Mouse (Mus musculus): ENCODE measurements at regions not wholly inside any gene's neighbourhood (a gene's known extent, or its start where the extent isn't known, plus 50 kb on each side); places are given as distances from the start of the nearest gene placed in this dataset.

DNA sequence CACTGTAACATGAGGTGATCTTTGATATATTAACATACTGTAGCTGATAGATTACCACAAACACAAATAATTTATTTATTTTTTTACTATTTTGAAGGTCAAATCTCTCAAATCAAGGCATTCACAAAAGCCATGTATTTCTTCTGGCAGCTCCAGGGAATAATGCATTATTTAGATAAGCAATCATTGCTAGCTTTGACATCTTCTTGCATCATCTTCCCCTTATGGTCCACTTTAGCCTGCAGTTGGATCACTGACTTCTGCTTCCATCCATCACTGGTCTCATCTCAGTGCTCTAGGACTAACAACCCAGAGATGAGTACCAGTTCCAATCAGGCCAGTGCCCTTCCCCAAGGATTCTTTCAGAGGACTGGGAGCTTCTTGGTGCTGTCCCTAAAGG lies 95.3 kb upstream of the Actbl2 start:
- DNase-seq (ENCODE audit: low spot score): no peak

DNA sequence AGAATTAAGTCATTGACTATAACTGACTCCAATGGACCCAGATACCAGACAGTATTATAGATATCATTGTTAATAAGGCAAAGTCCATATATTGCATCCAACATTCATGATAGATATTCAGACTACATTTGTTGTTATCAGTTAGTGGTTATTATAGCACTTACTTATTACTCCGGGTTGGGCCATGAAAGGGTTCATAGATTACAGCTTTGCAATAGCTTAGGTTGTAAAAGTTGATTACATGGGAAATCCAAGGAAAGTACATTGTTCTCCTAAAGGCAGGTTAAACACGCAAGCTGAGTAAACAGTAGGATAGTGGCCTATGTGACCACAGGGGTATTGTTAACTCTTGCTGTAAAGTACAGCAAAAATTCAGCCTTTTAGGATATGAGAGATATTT lies 89.3 kb upstream of the Actbl2 start:
- DNase-seq (ENCODE audit: low spot score): no peak

DNA sequence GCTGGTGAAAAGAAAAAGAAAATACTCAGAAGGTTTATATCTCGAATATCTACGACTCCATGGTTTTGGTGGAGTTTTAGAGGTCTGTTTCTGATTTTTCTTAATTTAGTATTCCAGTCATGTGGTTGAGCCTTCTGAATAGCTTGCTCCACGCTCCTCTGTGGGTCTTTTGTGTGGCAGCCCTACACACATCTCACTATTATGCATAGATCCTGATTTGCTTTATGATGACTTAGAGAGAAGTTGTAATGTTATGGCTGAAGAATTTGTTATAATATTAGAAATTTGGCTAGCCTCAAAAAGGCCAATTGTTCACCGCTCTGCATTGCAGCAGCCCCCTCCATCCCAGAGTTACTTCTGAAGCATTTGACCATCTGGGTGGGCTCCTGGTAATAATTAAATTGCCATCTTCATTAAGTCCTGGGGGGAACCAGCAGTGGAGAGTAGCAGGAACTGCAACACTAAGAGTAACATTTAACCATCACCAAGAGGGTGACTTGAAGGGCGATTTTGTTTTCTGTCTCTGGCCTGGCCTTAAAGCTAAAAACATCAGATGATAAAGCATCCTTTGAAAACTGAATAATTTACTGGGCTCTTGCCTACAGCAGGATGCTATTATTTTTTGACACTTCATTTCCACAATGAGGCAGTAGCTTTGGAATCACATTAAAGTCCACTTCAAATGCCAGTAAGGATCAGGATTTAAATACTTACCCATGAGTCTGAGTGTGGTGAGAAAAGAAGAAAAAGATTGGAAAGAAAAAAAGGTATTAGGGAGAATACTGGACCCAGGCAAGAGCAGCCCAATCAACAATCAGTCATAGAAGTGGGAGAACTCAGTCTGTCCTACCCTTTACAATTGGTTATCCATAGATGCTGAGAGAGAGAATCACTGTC lies 84.3 kb upstream of the Actbl2 start:
- DNase-seq (ENCODE audit: low spot score): no peak

DNA sequence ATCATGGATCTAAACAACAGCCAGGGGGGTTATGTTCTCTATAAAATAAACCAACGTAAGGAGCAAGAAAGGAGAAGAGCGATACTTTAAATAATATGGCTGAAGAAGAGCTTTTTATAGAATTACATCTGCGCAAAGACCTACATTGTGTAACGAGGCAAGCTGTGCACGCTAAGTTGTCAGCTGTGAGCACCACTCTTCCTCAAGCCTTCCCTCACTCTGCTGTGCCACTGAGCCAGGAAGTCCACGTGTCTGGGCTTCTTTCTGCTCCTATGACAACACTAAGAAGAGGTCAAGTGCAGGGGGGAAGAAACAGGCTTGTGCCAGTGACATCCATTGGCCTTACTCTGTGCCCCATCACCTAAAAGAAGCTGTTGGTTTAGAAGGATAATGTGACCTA lies 75.6 kb upstream of the Actbl2 start:
- DNase-seq (ENCODE audit: low spot score): no peak

DNA sequence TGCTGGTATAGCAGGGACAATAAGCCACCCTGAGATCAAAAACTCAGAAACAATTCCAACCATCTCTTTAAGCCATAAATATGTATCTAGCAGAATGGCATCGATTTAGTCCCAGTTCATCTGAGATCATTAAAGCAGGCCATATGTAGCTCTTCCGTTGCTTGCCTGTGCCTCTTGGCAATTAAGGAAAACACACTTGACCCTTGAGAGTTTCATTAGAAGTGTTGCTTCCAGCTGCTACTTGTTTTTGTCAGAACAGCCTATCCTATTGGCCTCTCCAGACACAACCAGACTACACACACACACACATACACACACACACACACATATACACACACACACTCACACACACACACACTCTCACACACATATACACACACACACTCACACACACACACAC lies 71.5 kb upstream of the Actbl2 start:
- no peak for DNase-seq (ENCODE audit: low spot score)

DNA sequence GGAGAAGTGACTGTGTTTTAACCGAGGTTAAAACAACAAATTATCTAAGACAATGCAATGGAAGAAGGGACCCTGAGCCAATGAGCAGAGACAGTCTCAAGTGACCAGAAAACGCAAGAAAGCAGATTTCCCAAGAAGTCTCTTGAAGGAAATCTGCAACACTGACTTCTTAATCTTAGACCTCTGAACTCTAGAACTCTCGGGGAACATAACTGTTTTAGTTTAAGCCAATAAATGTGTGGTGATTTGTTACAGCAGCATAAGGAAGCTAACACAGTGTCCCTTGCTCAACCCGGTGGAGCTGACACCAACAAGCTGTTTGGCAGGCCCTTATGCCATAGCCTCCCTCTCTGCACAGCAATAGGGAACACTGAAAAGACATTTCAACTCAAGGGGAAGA lies 69.0 kb upstream of the Actbl2 start:
- DNase-seq (ENCODE audit: low spot score): no peak

DNA sequence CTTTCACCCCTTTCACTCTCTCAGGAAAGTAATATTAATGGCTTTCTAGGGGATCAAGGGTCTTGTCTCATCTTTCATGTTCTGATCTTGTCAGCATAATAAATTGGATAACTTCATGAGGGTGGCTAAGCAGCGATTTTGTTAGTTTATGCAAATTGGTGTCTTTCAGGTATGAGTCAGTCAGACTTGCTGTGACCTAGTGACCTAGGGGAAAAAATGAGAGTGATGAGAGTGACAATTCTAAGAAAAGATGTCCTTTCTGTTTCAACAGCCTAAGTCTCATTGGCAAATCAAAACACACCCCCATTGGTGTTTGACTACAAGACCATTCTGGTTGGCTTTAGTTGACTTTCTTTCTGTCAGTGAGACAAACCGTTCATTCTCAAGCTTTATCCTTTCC lies 68.0 kb upstream of the Actbl2 start:
- DNase-seq (ENCODE audit: low spot score): no peak

DNA sequence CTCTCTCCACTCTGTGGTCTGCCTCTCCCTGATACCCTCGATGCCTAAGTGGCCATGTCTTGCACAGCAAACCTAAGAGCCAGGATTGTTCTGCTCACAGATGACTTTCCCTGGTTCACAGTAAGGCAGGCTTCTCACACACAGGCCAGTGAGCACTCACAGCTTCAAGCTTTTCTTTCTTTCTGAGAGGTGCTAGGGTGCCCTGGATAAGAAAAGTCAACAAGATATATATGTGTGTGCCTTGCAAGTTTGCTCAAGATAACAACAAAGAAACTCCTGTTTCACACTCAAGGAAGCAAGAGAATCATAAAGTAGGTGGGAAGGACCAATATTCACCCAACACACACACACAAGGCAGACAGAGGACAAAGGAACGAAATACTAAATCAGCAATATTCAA lies 60.9 kb upstream of the Actbl2 start:
- DNase-seq (ENCODE audit: low spot score): no peak

DNA sequence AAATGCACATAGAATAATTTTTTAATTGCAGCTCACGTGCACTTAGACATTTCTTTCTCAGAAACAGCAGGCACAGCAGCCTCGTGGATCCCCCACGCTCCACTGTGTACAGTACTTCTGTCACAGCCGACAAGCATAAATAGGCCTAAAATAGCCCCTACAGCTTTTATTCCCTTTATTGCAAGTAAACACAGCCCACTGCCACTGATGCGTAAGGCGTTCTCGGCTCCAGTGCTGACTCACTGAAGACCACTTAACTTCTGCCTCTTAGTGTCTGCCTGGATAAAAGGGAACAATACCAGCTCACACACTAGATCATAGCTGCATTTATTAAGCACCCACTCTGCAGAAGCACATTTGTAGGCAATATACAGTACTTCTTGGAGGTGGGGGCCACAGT lies 60.5 kb upstream of the Actbl2 start:
- DNase-seq (ENCODE audit: low spot score): no peak

DNA sequence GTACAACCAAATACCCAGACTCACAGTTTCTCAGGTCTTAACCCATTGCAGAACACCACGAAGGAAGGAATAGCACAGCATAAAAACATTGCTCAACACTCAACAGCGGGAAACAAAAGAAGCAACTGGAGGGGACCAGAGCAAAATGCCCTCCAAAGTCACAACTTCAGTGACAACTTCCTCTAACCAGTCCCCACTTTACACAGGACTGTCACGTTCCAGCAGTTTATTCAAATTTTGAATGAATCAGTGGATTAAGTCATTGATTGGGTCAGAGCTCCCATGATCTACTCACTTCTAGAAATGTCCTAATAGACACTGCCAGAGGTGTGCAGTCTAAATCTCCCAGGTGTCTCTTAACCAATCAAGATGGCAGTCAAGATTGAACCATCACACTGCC lies 53.3 kb upstream of the Actbl2 start:
- DNase-seq (ENCODE audit: low spot score): no peak

DNA sequence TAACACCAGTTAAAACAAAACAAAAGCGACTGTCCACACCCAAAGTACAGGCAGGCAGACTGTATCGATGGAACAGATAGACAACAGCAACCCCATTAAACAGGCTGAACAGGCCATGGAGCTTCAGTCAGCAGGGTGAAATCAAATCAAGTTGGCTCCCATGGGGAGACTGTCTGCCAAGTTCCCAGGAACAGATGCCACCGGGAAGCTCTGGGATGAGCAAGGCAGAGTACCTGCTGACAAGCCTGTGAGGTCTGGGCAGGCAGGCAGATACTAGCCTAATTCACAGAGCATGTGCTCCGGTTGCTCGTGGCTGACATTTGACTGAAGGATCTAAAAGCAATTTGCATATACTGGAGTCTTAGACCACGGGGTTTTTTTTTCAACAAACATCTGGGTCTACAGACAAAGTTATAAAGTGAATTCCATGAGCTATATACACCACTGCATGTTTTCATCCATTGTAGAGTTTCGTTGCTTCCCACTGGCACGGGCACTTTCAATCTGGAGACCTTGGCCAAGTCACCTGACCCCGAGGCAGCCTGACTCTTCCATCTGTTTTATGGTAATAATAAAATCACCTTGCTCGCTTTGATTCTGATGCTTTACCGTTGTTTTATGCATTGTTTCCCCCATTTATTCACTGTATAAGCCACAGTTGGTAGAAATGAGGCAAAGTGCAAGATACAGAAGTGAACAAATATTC lies 50.1 kb upstream of the Actbl2 start:
- no peak for DNase-seq (ENCODE audit: low spot score)
